Mouse (Mus musculus) neural tube, embryonic 14.5 days (tissue): ENCODE measurements at regions not wholly inside any gene's neighbourhood (a gene's known extent, or its start where the extent isn't known, plus 50 kb on each side); places are given as distances from the start of the nearest gene placed in this dataset.

Experiments
- ATAC-seq: fragments of 200-750 bp; cut with Nextera tagmentation; 2 replicates; pipeline ENCODE4 v1.8.0; 2017; ENCODE audit warnings: low read depth, mild to moderate bottlenecking, moderate TSS enrichment, moderate library complexity
- H3K27ac ChIP-seq: fragments of 300-500 bp; sonication (generic); 2 replicates; pipeline ENCODE4 v1.5.1; 2014; ENCODE audit warnings: low read depth, mild to moderate bottlenecking, control low read depth, low read length, moderate library complexity, mixed read lengths
- H3K27me3 ChIP-seq: fragments of 300-500 bp; sonication (generic); 2 replicates; pipeline ENCODE4 v1.6.1; 2014; ENCODE audit warnings: low read length; ENCODE audit not compliant: control insufficient read depth, insufficient read depth
- H3K36me3 ChIP-seq: fragments of 300-500 bp; sonication (generic); 2 replicates; pipeline ENCODE4 v1.6.1; 2014; ENCODE audit warnings: low read length, mixed read lengths; ENCODE audit not compliant: control insufficient read depth, insufficient read depth
- H3K4me1 ChIP-seq: fragments of 300-500 bp; sonication (generic); 2 replicates; pipeline ENCODE4 v1.6.1; 2014; ENCODE audit warnings: low read length; ENCODE audit not compliant: control insufficient read depth, insufficient read depth
- H3K4me2 ChIP-seq: fragments of 300-500 bp; sonication (generic); 2 replicates; pipeline ENCODE4 v1.6.1; 2014; ENCODE audit warnings: mild to moderate bottlenecking, low read depth, low read length, control low read depth
- H3K4me3 ChIP-seq: fragments of 300-500 bp; sonication (generic); 2 replicates; pipeline ENCODE4 v1.5.1; 2014; ENCODE audit warnings: low read depth, low read length, control low read depth, mixed read lengths
- H3K9ac ChIP-seq: fragments of 300-500 bp; sonication (generic); replicated peaks from 2 replicates; pipeline ENCODE4 v1.6.1; 2014; ENCODE audit warnings: low read depth, mild to moderate bottlenecking, control low read depth, low read length, mixed read lengths
- H3K9me3 ChIP-seq: fragments of 300-500 bp; sonication (generic); 2 replicates; pipeline ENCODE4 v1.6.1; 2016; ENCODE audit warnings: low read length; ENCODE audit not compliant: control insufficient read depth
- WGBS: fragments of 180-500 bp; shearing (Covaris S2); extraction: QIAGEN DNeasy Blood & Tissue Kit; methylation state at CpG from one replicate; pipeline ENCODE4 v1.1.7; 2014; 5-methylcytosine and 5-hydroxymethylcytosine counted together

- 0 out of 2 replicates have a peak, but pooled peaks cover 4% of the 10 kb centered on the region for H3K4me1 ChIP-seq
- H3K36me3 ChIP-seq: no peaks in the 10 kb centered on the region
- H3K9ac ChIP-seq: no peak overlapping the region
- ATAC-seq: no peak
- no peak overlapping the region for H3K27ac ChIP-seq
- no peaks in the 10 kb centered on the region for H3K9me3 ChIP-seq
- no peak overlapping the region for H3K4me3 ChIP-seq
- no peaks in the 10 kb centered on the region for H3K27me3 ChIP-seq
- no peak overlapping the region for H3K4me2 ChIP-seq
- WGBS: 63% methylated on average over 6 of the region's 6 CpGs
These were observed 53.8 kb upstream of the Sept5 start for GRCm38 (mm10) chr16:18683556-18683955.

DNA sequence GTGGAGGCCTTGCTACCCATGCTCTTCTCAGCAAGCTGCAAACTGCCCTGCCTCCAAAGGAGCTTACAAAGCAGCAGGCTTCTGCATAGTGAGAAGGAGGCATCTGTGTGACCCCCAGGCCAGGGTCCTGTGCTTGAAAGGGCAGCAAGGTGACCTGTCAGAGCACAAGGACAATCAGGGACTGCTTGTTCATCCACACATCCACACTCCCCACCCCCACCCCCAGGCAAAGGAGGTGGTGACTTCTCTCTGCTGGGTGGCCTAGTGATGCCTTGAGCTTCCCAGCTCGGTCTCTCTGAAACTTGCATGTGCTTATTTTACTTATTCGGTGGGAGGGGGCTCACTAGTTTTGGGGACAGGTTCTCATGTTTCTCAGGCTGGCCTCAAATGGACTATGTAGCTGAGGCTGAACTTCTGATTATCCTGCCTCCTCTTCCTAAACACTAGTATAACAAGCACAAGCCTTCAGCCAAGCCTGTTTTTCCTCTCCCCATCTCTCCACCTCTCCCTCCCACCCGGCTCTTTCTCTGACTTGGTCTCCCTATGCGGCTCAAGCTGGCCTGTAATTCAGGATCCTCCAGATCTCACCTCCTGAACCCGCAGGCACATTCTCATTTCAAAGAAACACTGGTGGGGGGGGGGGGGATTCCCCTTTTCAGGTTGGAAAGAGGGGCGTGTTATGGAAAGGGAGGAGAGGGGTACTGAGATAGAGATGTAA lies 56.4 kb upstream of the Sept5 start:
- Histone ChIP-seq H3K4me3 (no peak overlapping the region), H3K27me3 (no peaks in the 10 kb centered on the region), H3K27ac (no peak overlapping the region), H3K9me3 (no peaks in the 10 kb centered on the region), H3K4me2 (no peak overlapping the region), H3K4me1 (0 out of 2 replicates have a peak, but pooled peaks cover 4% of the 10 kb centered on the region), H3K9ac (no peak overlapping the region), H3K36me3 (no peaks in the 10 kb centered on the region)
- no peak for ATAC-seq
- WGBS: 10% methylated on average over 6 of the region's 6 CpGs

GRCm38 (mm10) chr16:18686916-18687315 lies 57.2 kb upstream of the Sept5 start:
- Histone ChIP-seq H3K27ac (no peak overlapping the region), H3K9me3 (no peaks in the 10 kb centered on the region), H3K4me2 (peak overlapping the region; percentile 48), H3K36me3 (no peaks in the 10 kb centered on the region), H3K9ac (peak overlapping the region; percentile 34), H3K4me1 (0 out of 2 replicates have a peak, but pooled peaks cover 4% of the 10 kb centered on the region), H3K4me3 (peak overlapping the region; percentile 16; the same call in 1 of the 2 replicates), H3K27me3 (no peaks in the 10 kb centered on the region)
- WGBS: under 1% methylated on average over 17 of the region's 17 CpGs
- ATAC-seq: peak; percentile 94

- 3% methylated on average over 8 of the region's 8 CpGs for WGBS
These were observed 57.6 kb upstream of the Sept5 start for GRCm38 (mm10) chr16:18687367-18687766.

GRCm38 (mm10) chr16:18695596-18695995 lies 65.8 kb upstream of the Sept5 start:
- Histone ChIP-seq H3K4me3 (no peak overlapping the region), H3K4me2 (no peak overlapping the region), H3K36me3 (no peaks in the 10 kb centered on the region), H3K9me3 (no peaks in the 10 kb centered on the region), H3K27me3 (no peaks in the 10 kb centered on the region), H3K9ac (no peak overlapping the region), H3K27ac (no peak overlapping the region), H3K4me1 (no peaks in the 10 kb centered on the region)
- no peak for ATAC-seq
- WGBS: 74% methylated on average over 5 of the region's 5 CpGs

More at GRCm38 (mm10) chr16:18687367-18687766, 57.6 kb upstream of the Sept5 start:
- Histone ChIP-seq H3K4me1 (0 out of 2 replicates have a peak, but pooled peaks cover 4% of the 10 kb centered on the region), H3K9me3 (no peaks in the 10 kb centered on the region), H3K36me3 (no peaks in the 10 kb centered on the region), H3K27ac (no peak overlapping the region), H3K4me2 (peak overlapping the region; percentile 48), H3K27me3 (no peaks in the 10 kb centered on the region), H3K4me3 (peak overlapping the region; percentile 16; the same call in 1 of the 2 replicates), H3K9ac (peak overlapping the region; percentile 34)
- peak; percentile 64; the same call in 1 of the 2 replicates for ATAC-seq

DNA sequence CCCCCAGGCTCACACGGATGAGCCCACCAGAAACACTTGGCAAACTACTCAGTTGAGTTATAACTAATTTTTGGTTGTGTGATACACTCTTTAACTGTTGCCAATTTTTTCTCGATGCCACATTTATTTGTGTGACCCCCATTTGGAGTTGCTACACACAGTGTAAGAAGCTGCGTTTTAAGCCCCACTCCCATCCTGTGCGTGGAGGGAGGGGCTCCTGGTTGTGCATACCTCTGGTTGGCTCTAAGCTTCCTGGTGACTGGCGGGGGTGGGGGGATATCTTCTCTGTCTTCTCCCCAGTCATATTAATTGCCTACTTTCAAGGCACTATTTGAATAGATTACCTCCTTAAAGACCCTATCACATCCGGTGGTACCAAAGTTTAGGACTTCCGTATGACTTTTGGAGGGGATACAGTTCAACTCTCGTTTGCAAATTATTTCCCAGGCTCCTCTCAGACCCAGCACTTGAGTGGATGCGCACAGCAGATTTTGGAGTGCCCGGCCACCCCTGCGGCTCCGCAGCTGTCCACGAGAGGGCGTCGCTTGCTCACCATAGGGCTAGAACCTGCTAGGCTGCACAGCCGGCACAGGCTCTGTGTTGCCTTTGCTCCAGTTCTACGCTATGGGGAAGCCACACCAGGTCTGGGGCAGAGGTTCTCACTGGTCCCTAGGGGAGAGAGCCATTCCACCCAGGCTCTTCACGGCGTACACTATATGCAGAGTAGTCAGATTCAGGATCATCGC lies 66.5 kb upstream of the Sept5 start:
- Histone ChIP-seq H3K4me3 (no peak overlapping the region), H3K36me3 (no peaks in the 10 kb centered on the region), H3K9me3 (no peaks in the 10 kb centered on the region), H3K27ac (no peak overlapping the region), H3K4me2 (no peak overlapping the region; the same call in 1 of the 2 replicates), H3K27me3 (no peaks in the 10 kb centered on the region), H3K9ac (no peak overlapping the region), H3K4me1 (no peaks in the 10 kb centered on the region)
- peak; percentile 86; the same call in 1 of the 2 replicates for ATAC-seq
- WGBS: 12% methylated on average over 20 of the region's 20 CpGs

DNA sequence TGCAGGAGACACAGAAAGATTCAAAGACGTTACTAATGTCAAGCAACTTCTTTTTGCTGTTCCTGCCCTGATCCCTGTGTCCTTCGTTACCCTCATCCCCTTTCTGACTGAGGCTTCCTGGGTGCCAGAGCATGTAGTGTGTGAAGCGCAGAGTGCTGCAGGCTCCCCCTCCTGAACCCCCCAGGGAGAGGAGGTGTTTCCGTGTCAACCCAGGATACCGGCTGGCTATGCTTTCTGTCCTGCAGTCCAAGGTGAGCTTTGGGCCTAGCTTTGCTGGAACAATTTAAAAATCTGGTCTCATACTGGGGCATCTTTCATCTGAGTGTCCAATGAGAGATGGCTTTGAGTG lies 67.0 kb upstream of the Sept5 start:
- Histone ChIP-seq H3K4me2 (no peak overlapping the region; the same call in 1 of the 2 replicates), H3K4me1 (no peaks in the 10 kb centered on the region), H3K9ac (no peak overlapping the region), H3K36me3 (no peaks in the 10 kb centered on the region), H3K27me3 (no peaks in the 10 kb centered on the region), H3K4me3 (no peak overlapping the region), H3K9me3 (no peaks in the 10 kb centered on the region), H3K27ac (no peak overlapping the region)
- WGBS: 62% methylated on average over 5 of the region's 5 CpGs
- peak; percentile 23; the same call in 1 of the 2 replicates for ATAC-seq

- Histone ChIP-seq H3K36me3 (no peaks in the 10 kb centered on the region), H3K9me3 (no peaks in the 10 kb centered on the region), H3K27ac (no peak overlapping the region; the same call in 1 of the 2 replicates), H3K4me3 (no peak overlapping the region), H3K9ac (no peak overlapping the region), H3K4me1 (no peaks in the 10 kb centered on the region), H3K4me2 (no peak overlapping the region), H3K27me3 (no peaks in the 10 kb centered on the region)
- WGBS: 59% methylated on average over 9 of the region's 9 CpGs
- ATAC-seq: no peak
These were observed 72.5 kb upstream of the Cldn5 start for GRCm38 (mm10) chr16:18704126-18704525.
